Comparison of ENCODE assay signal across 10 mouse cellular contexts in the genomic region with DNA sequence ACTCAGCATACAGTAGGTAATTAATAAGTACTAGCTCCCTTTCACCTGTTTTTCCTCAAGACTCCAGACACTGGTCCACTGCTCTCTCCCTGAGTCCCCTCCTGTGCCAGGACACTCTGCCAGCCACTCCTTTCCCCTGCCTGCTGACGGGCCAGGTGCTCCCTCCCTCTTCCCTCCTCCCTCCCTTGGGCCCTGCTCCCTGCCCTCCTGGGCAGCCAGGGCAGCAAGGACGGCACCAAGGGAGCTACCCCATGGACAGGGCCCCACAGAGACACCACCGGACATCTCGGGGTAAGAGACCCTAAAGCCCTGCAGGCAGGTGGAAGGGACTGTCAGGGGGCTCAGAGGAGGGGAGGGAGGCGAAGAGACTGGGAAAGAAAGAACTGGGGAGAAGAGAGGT. TPM values are rescaled to one million over a fixed set of nuclear protein-coding genes. Genes with fewer than 3 reads are reported as not detected.
DNase-seq lines count a peak whose midpoint lies in the region; ATAC-seq and TF ChIP-seq lines count a peak whose summit lies in the region.
"Had no signal": no experiment of that assay in that cellular context is flagged by ENCODE, and none has a peak within 500 bp of the region (broad histone marks: within the 10 kb centered on the region; RNA-seq: fewer than 3 reads in every experiment).

A gene (plus strand): TSS at position 154 of the 400 bp plus-strand sequence.

- no peak for TF ChIP-seq CTCF in testis, adult 2 months (IDR thresholded peaks at IDR 0.05; ENCODE audit: control insufficient read depth, insufficient read depth, insufficient replicate concordance, low read depth, low read length)
- TF ChIP-seq CTCF in heart, postnatal 0 days (IDR thresholded peaks at IDR 0.05; ENCODE audit: low read depth), result no peak

- no peaks in the 10 kb centered on the region for H3K36me3 ChIP-seq in testis, adult 2 months (ENCODE audit: control insufficient read depth, insufficient read depth, low read length)
- no peaks in the 10 kb centered on the region for H3K36me3 ChIP-seq in forebrain, embryonic 10.5 days (replicated peaks)
- H3K36me3 ChIP-seq in heart, postnatal 0 days (replicated peaks; ENCODE audit: control insufficient read depth, insufficient read depth, low read length), result no peaks in the 10 kb centered on the region
- no peaks in the 10 kb centered on the region for H3K36me3 ChIP-seq in midbrain, embryonic 10.5 days
- H3K36me3 ChIP-seq: G1E had no signal

- peak; percentile 72 for ATAC-seq in heart, postnatal 0 days (ENCODE audit: insufficient read depth, low read depth)
- no peak for ATAC-seq in megakaryocyte-erythroid progenitor cell, adult 5-6 weeks (replicated peaks; ENCODE audit: low FRiP score, low TSS enrichment, poor library complexity, severe bottlenecking)

- no peaks in the 10 kb centered on the region for H3K27me3 ChIP-seq in testis, adult 2 months (ENCODE audit: control insufficient read depth, insufficient read depth, low read length)
- H3K27me3 ChIP-seq in forebrain, embryonic 10.5 days (ENCODE audit: poor library complexity, severe bottlenecking), result peaks cover 62% of the 10 kb centered on the region
- H3K27me3 ChIP-seq in heart, postnatal 0 days (ENCODE audit: control insufficient read depth, insufficient read depth, low read length), result no peaks in the 10 kb centered on the region
- H3K27me3 ChIP-seq in midbrain, embryonic 10.5 days (ENCODE audit: low read depth, poor library complexity, severe bottlenecking), result peaks cover 44% of the 10 kb centered on the region

- no peak for TF ChIP-seq POLR2A in testis, adult 2 months (IDR thresholded peaks at IDR 0.05; ENCODE audit: control insufficient read depth, low read depth, low read length)

- no peak for DNase-seq in testis, postnatal 10 days (ENCODE audit: low spot score)
- no peak for DNase-seq in forebrain, embryonic 10.5 days (ENCODE audit: extremely low spot score, low spot score)
- DNase-seq in heart, postnatal 0 days (ENCODE audit: low spot score), result peak; percentile 55
- peak; percentile 86 for DNase-seq in kidney, postnatal 14 days
- DNase-seq in midbrain, embryonic 10.5 days (ENCODE audit: low spot score), result no peak
- no peak for DNase-seq in left cerebral cortex, adult 18-20 months (ENCODE audit: low spot score in 2 of 2)

- H3K27ac ChIP-seq in testis, adult 2 months (ENCODE audit: control insufficient read depth, insufficient read depth, low read depth, low read length), result peak within 1 kb of the TSS; percentile 83
- H3K27ac ChIP-seq in forebrain, embryonic 10.5 days, result peak within 1 kb of the TSS; percentile 60
- peak within 1 kb of the TSS; percentile 49; the same call in 1 of the 2 replicates for H3K27ac ChIP-seq in heart, postnatal 0 days (ENCODE audit: low read depth)
- H3K27ac ChIP-seq in midbrain, embryonic 10.5 days (replicated peaks), result peak within 1 kb of the TSS; percentile 58
- H3K27ac ChIP-seq: macrophage had no signal

- H3K9ac ChIP-seq in heart, postnatal 0 days (replicated peaks; ENCODE audit: low read depth, low read length), result peak within 1 kb of the TSS; percentile 43; the same call in 1 of the 2 replicates

- H3K4me1 ChIP-seq in testis, adult 2 months (ENCODE audit: control insufficient read depth, insufficient read depth, low read length), result peaks cover 27% of the 10 kb centered on the region
- peaks cover 39% of the 10 kb centered on the region for H3K4me1 ChIP-seq in forebrain, embryonic 10.5 days
- peaks cover 17% of the 10 kb centered on the region; the same call in 1 of the 2 replicates for H3K4me1 ChIP-seq in heart, postnatal 0 days (ENCODE audit: control insufficient read depth, insufficient read depth)
- peaks cover 32% of the 10 kb centered on the region for H3K4me1 ChIP-seq in midbrain, embryonic 10.5 days

- peak within 1 kb of the TSS; percentile 46 for H3K4me3 ChIP-seq in testis, adult 2 months (ENCODE audit: control insufficient read depth, low read depth, low read length)
- peak within 1 kb of the TSS; percentile 37 for H3K4me3 ChIP-seq in forebrain, embryonic 10.5 days
- peak within 1 kb of the TSS; percentile 48 for H3K4me3 ChIP-seq in heart, postnatal 0 days (ENCODE audit: low read depth, low read length)
- H3K4me3 ChIP-seq in midbrain, embryonic 10.5 days, result peak within 1 kb of the TSS; percentile 39

- WGBS in forebrain, embryonic 10.5 days, result 8% methylated on average over 5 of the region's 5 CpGs
- 14% methylated on average over 5 of the region's 5 CpGs for WGBS in heart, postnatal 0 days
- 11% methylated on average over 5 of the region's 5 CpGs for WGBS in midbrain, embryonic 10.5 days

- H3K4me2 ChIP-seq in heart, postnatal 0 days (ENCODE audit: low read depth, low read length), result peak within 1 kb of the TSS; percentile 72

- TF ChIP-seq EP300 in heart, postnatal 0 days (IDR thresholded peaks at IDR 0.05; ENCODE audit: low read depth), result no peak

- no peaks in the 10 kb centered on the region for H3K9me3 ChIP-seq in forebrain, embryonic 10.5 days
- H3K9me3 ChIP-seq in heart, postnatal 0 days (replicated peaks; ENCODE audit: control insufficient read depth, low read length), result no peaks in the 10 kb centered on the region
- no peaks in the 10 kb centered on the region for H3K9me3 ChIP-seq in midbrain, embryonic 10.5 days (replicated peaks)
- H3K9me3 ChIP-seq: G1E had no signal

RNA-seq across cellular contexts. Expression of the gene that starts here (rescaled TPM):
- polyA plus RNA-seq in testis, adult 2 months (2012; rRNA removed), result 1.3 and 1.5 TPM in 2 replicates
- 0.16 and 0.36 TPM in 2 replicates for polyA plus RNA-seq in forebrain, embryonic 10.5 days (2016; fragmentation: Nextera tagmentation; extraction: Ambion mirVana)
- total RNA-seq in heart, postnatal 0 days (2014; rRNA removed; ENCODE audit: low replicate concordance), result 37.2 and 55.0 TPM in 2 replicates
- 13.5 and 17.1 TPM in 2 replicates for polyA plus RNA-seq in heart, postnatal 0 days (2015; fragmentation: Nextera tagmentation; extraction: Ambion mirVana)
- polyA plus RNA-seq in midbrain, embryonic 10.5 days (2016; fragmentation: Nextera tagmentation; extraction: Ambion mirVana), result 0.14 TPM in 1 of 2 replicates, not detected in the other
- total RNA-seq in megakaryocyte-erythroid progenitor cell, adult 5-6 weeks (2014; fragmentation: Nextera tagmentation), result 4.6 TPM in 1 of 2 replicates, not detected in the other
- 0.15 TPM in 1 of 2 replicates, not detected in the other for total RNA-seq in megakaryocyte-erythroid progenitor cell, adult 5-6 weeks (2017)
- 1 to 10 TPM; 1.7 to 1.9 TPM for total RNA-seq in left cerebral cortex, adult 18-20 months (2021)
- total RNA-seq: G1E had no signal
- polyA plus RNA-seq: G1E, macrophage had no signal

Comparison
In these comparisons a context has a peak if more than half of its experiments do, and no peak if none do; other contexts are left out.
1. DNase-seq: peak in heart, postnatal 0 days (single experiment) and kidney, postnatal 14 days (single experiment); none in testis, postnatal 10 days (single experiment), forebrain, embryonic 10.5 days (single experiment), midbrain, embryonic 10.5 days (single experiment) and left cerebral cortex, adult 18-20 months (0 of 2).
2. Peak in every context shown above with its lines, with median percentiles within 50 percentile points of each other: H3K27ac ChIP-seq and H3K4me3 ChIP-seq.